Mouse (Mus musculus) limb, embryonic 11.5 days (tissue): ENCODE data around the gene Tmem132c. TPM values are rescaled to one million over a fixed set of nuclear protein-coding genes. Genes with fewer than 3 reads are reported as not detected.

Experiments
- ATAC-seq: fragments of 200-750 bp; cut with Nextera tagmentation; 2 replicates; pipeline ENCODE4 v1.8.0; 2017; ENCODE audit warnings: low read depth; ENCODE audit not compliant: insufficient number of reproducible peaks, low FRiP score, low TSS enrichment
- DNase-seq: peaks from one replicate; pipeline ENCODE4 v3.0.0-alpha.2; 2015; ENCODE audit warnings: low spot score
- H3K27ac ChIP-seq: fragments of 300-500 bp; sonication (generic); replicated peaks from 2 replicates; pipeline ENCODE4 v1.5.1; 2014; ENCODE audit warnings: low read depth, mild to moderate bottlenecking, low read length
- H3K27me3 ChIP-seq: fragments of 300-500 bp; sonication (generic); 2 replicates; pipeline ENCODE4 v1.6.1; 2014; ENCODE audit warnings: mild to moderate bottlenecking, low read length, mixed read lengths; ENCODE audit not compliant: control insufficient read depth, insufficient read depth
- H3K36me3 ChIP-seq: fragments of 300-500 bp; sonication (generic); 2 replicates; pipeline ENCODE4 v1.6.1; 2014; ENCODE audit warnings: mild to moderate bottlenecking, low read length, moderate library complexity, mixed read lengths; ENCODE audit not compliant: control insufficient read depth, insufficient read depth
- H3K4me1 ChIP-seq: fragments of 300-500 bp; sonication (generic); 2 replicates; pipeline ENCODE4 v1.6.1; 2014; ENCODE audit warnings: low read length, mixed read lengths; ENCODE audit not compliant: control insufficient read depth, insufficient read depth
- H3K4me2 ChIP-seq: fragments of 300-500 bp; sonication (generic); 2 replicates; pipeline ENCODE4 v1.6.1; 2014; ENCODE audit warnings: low read depth, mild to moderate bottlenecking, moderate library complexity; ENCODE audit not compliant: severe bottlenecking
- H3K4me3 ChIP-seq: fragments of 300-500 bp; sonication (generic); 2 replicates; pipeline ENCODE4 v1.5.1; 2014; ENCODE audit warnings: low read depth, low read length
- H3K9ac ChIP-seq: fragments of 300-500 bp; sonication (generic); 2 replicates; pipeline ENCODE4 v1.6.1; 2014; ENCODE audit warnings: mild to moderate bottlenecking, low read length
- H3K9me3 ChIP-seq: fragments of 300-500 bp; sonication (generic); 2 replicates; pipeline ENCODE4 v1.6.1; 2016; ENCODE audit warnings: low read length; ENCODE audit not compliant: control insufficient read depth
- WGBS: fragments of 180-500 bp; shearing (Covaris S2); extraction: QIAGEN DNeasy Blood & Tissue Kit; methylation state at CpG from one replicate; pipeline ENCODE4 v1.1.7; 2014; 5-methylcytosine and 5-hydroxymethylcytosine counted together
- polyA plus RNA-seq: library from polyadenylated mRNA; unstranded; fragments of >200 nt; fragmentation: Nextera tagmentation; extraction: Ambion mirVana; gene quantifications from 2 replicates; pipeline ENCODE4 v1.2.1, GENCODE M21; 2014

Tmem132c gene
- polyA plus RNA-seq, 1 experiment from 2014 or later, result 34.6 TPM

- no peaks in the 10 kb centered on the region for H3K9me3 ChIP-seq
These were observed 354.1 kb downstream of the Tmem132c start for GRCm38 (mm10) chr5:127595676-127596075.

GRCm38 (mm10) chr5:127596862-127597261 is 355.3 kb downstream of the Tmem132c start:
- ATAC-seq, result no peak
- 87% methylated on average over 7 of the region's 7 CpGs for WGBS
- Histone ChIP-seq H3K36me3 (peaks cover 32% of the 10 kb centered on the region; the same call in 1 of the 2 replicates), H3K27me3 (no peaks in the 10 kb centered on the region), H3K27ac (no peak overlapping the region), H3K9ac (no peak overlapping the region), H3K4me1 (no peaks in the 10 kb centered on the region), H3K4me3 (no peak overlapping the region), H3K4me2 (no peak overlapping the region), H3K9me3 (no peaks in the 10 kb centered on the region)
- no peak for DNase-seq

More at GRCm38 (mm10) chr5:127595676-127596075, 354.1 kb downstream of the Tmem132c start:
- no peak overlapping the region for H3K4me3 ChIP-seq
- DNase-seq, result no peak
- no peak overlapping the region for H3K9ac ChIP-seq
- H3K27ac ChIP-seq, result no peak overlapping the region
- WGBS, result 92% methylated on average over 3 of the region's 3 CpGs
- H3K4me2 ChIP-seq, result no peak overlapping the region
- H3K36me3 ChIP-seq, result peaks cover 27% of the 10 kb centered on the region; the same call in 1 of the 2 replicates
- H3K4me1 ChIP-seq, result no peaks in the 10 kb centered on the region
- no peaks in the 10 kb centered on the region for H3K27me3 ChIP-seq
- ATAC-seq, result no peak

- Histone ChIP-seq H3K27ac (no peak overlapping the region), H3K4me2 (no peak overlapping the region), H3K27me3 (no peaks in the 10 kb centered on the region), H3K9ac (no peak overlapping the region), H3K4me1 (no peaks in the 10 kb centered on the region), H3K9me3 (no peaks in the 10 kb centered on the region), H3K4me3 (no peak overlapping the region), H3K36me3 (peaks cover 17% of the 10 kb centered on the region)
- ATAC-seq (no peak), DNase-seq (no peak)
- WGBS, result 91% methylated on average over 5 of the region's 5 CpGs
These were observed 361.4 kb downstream of the Tmem132c start for GRCm38 (mm10) chr5:127602996-127603395.

GRCm38 (mm10) chr5:127607507-127607906 is 365.9 kb downstream of the Tmem132c start:
- no peaks in the 10 kb centered on the region for H3K9me3 ChIP-seq
- H3K36me3 ChIP-seq, result peaks cover 7% of the 10 kb centered on the region
- no peak for DNase-seq
- no peaks in the 10 kb centered on the region for H3K27me3 ChIP-seq
- no peak for ATAC-seq
- no peak overlapping the region for H3K4me3 ChIP-seq
- H3K9ac ChIP-seq, result no peak overlapping the region
- no peaks in the 10 kb centered on the region for H3K4me1 ChIP-seq
- 88% methylated on average over 2 of the region's 2 CpGs for WGBS
- H3K4me2 ChIP-seq, result no peak overlapping the region
- H3K27ac ChIP-seq, result no peak overlapping the region

GRCm38 (mm10) chr5:127609191-127609714 is 367.6 kb downstream of the Tmem132c start:
- no peak overlapping the region for H3K27ac ChIP-seq
- ATAC-seq, result no peak
- DNase-seq, result no peak
- H3K36me3 ChIP-seq, result peaks cover 3% of the 10 kb centered on the region
- H3K9me3 ChIP-seq, result no peaks in the 10 kb centered on the region
- WGBS, result 79% methylated on average over 7 of the region's 7 CpGs
- H3K4me1 ChIP-seq, result no peaks in the 10 kb centered on the region
- no peaks in the 10 kb centered on the region for H3K27me3 ChIP-seq
- H3K9ac ChIP-seq, result no peak overlapping the region
- no peak overlapping the region for H3K4me2 ChIP-seq
- H3K4me3 ChIP-seq, result no peak overlapping the region

- WGBS, result 85% methylated on average over 6 of the region's 6 CpGs
- Histone ChIP-seq H3K27ac (no peak overlapping the region), H3K36me3 (peaks cover 3% of the 10 kb centered on the region), H3K4me2 (no peak overlapping the region), H3K27me3 (no peaks in the 10 kb centered on the region), H3K4me1 (peaks cover 3% of the 10 kb centered on the region), H3K4me3 (no peak overlapping the region), H3K9ac (no peak overlapping the region), H3K9me3 (no peaks in the 10 kb centered on the region)
- no peak for DNase-seq
- ATAC-seq, result no peak
These were observed 369.3 kb downstream of the Tmem132c start for GRCm38 (mm10) chr5:127610787-127611509.

- H3K4me3 ChIP-seq, result no peak overlapping the region
- no peak for ATAC-seq
- WGBS, result 77% methylated on average over 1 of the region's 1 CpGs
These were observed 370.3 kb downstream of the Tmem132c start for GRCm38 (mm10) chr5:127611881-127612280.

GRCm38 (mm10) chr5:127612397-127612796 is 370.8 kb downstream of the Tmem132c start:
- 96% methylated on average over 6 of the region's 6 CpGs for WGBS
- H3K27ac ChIP-seq, result no peak overlapping the region
- H3K4me3 ChIP-seq, result no peak overlapping the region
- H3K27me3 ChIP-seq, result no peaks in the 10 kb centered on the region
- H3K9me3 ChIP-seq, result no peaks in the 10 kb centered on the region
- DNase-seq (no peak), ATAC-seq (no peak)
- H3K9ac ChIP-seq, result no peak overlapping the region
- peaks cover 3% of the 10 kb centered on the region for H3K36me3 ChIP-seq
- H3K4me2 ChIP-seq, result no peak overlapping the region
- H3K4me1 ChIP-seq, result peaks cover 6% of the 10 kb centered on the region

More at GRCm38 (mm10) chr5:127611881-127612280, 370.3 kb downstream of the Tmem132c start:
- no peak for DNase-seq
- H3K4me2 ChIP-seq, result no peak overlapping the region
- no peak overlapping the region for H3K9ac ChIP-seq
- H3K4me1 ChIP-seq, result peaks cover 6% of the 10 kb centered on the region
- no peaks in the 10 kb centered on the region for H3K9me3 ChIP-seq
- H3K36me3 ChIP-seq, result peaks cover 3% of the 10 kb centered on the region
- H3K27ac ChIP-seq, result no peak overlapping the region
- H3K27me3 ChIP-seq, result no peaks in the 10 kb centered on the region
